Mouse (Mus musculus) Patski (cell line): ENCODE measurements around the gene Fry. TPM values are rescaled to one million over a fixed set of nuclear protein-coding genes. Genes with fewer than 3 reads are reported as not detected.

Source experiments
- ATAC-seq: fragments of 100-300 bp; one replicate; pipeline ENCODE4 v1.8.0; 2021
- CTCF ChIA-PET: fragments of 350-600 bp; sonication (Branson Sonifier 250); formaldehyde crosslinking; loops from one replicate; lab custom pipeline; 2022; ENCODE audit warnings: inconsistent platforms; lab: Charles Lee
- POLR2A ChIA-PET: fragments of 350-600 bp; sonication (Branson Sonifier 250); formaldehyde crosslinking; loops from one replicate; lab custom pipeline; 2022; ENCODE audit warnings: antibody characterized with exemption, inconsistent platforms; lab: Charles Lee
- DNase-seq: peaks from one replicate; pipeline ENCODE4 v3.0.0-alpha.2; 2011; ENCODE audit warnings: low read depth, low spot score
- H3K27me3 ChIP-seq: fragments of 371-371 bp; one replicate; pipeline ENCODE4 v1.5.1; 2021
- CTCF ChIP-seq: fragments of 100-300 bp; IDR thresholded peaks from one replicate; pipeline ENCODE4 v1.5.1; 2021
- in situ Hi-C: fragments of 300-500 bp; cut with MboI; formaldehyde crosslinking; loops from 3 replicates; pipeline ENCODE4 v1.11.1; 2018; ENCODE audit warnings: low pct_unique_long_range_greater_than_20kb, mixed read lengths
- polyA plus RNA-seq: library from polyadenylated mRNA; unstranded; gene quantifications from one replicate; pipeline ENCODE4 v1.2.3, GENCODE M21; 2021

Fry gene
- 0.05 TPM for polyA plus RNA-seq

GRCm38 (mm10) chr5:150118455-150119241, at the start of gene Fry:
Gene Fry (plus strand): TSS chr5:150118645.
- DNase-seq (no peak), ATAC-seq (no peak)
- H3K27me3 ChIP-seq, result no peaks in the 10 kb centered on the region
- TF ChIP-seq CTCF, result no peak
- CTCF ChIA-PET, result interaction anchor here (1.0 kb wide), 1 partner anchor 14 kb away, joined by 4 read pairs; no protein-coding TSS in a partner anchor
- POLR2A ChIA-PET, result no interaction called here
- in situ Hi-C loops, result no loop called here

GRCm38 (mm10) chr5:150070086-150070485, 48.4 kb upstream of the Fry start:
- CTCF ChIA-PET, result no interaction called here
- no peak for DNase-seq
- in situ Hi-C loops, result no loop called here
- TF ChIP-seq CTCF, result peak; percentile 53
- no peak for ATAC-seq
- POLR2A ChIA-PET, result no interaction called here
- peaks cover 25% of the 10 kb centered on the region for H3K27me3 ChIP-seq

- H3K27me3 ChIP-seq, result peaks cover 28% of the 10 kb centered on the region
- no peak for DNase-seq
- TF ChIP-seq CTCF, result no peak
- ChIA-PET POLR2A (no interaction called here), CTCF (no interaction called here)
- in situ Hi-C loops, result no loop called here
- no peak for ATAC-seq
Observed at GRCm38 (mm10) chr5:150071738-150072137, 46.7 kb upstream of the Fry start.

- in situ Hi-C loops, result no loop called here
- ChIA-PET POLR2A (no interaction called here), CTCF (no interaction called here)
- H3K27me3 ChIP-seq, result peaks cover 30% of the 10 kb centered on the region
- TF ChIP-seq CTCF, result no peak
- ATAC-seq (no peak), DNase-seq (no peak)
Observed at GRCm38 (mm10) chr5:150079866-150080797, 38.3 kb upstream of the Fry start.

- in situ Hi-C loops, result no loop called here
- POLR2A ChIA-PET, result no interaction called here
- CTCF ChIA-PET, result no interaction called here
- DNase-seq (no peak), ATAC-seq (no peak)
- H3K27me3 ChIP-seq, result peaks cover 12% of the 10 kb centered on the region
- TF ChIP-seq CTCF, result no peak
Observed at GRCm38 (mm10) chr5:150082696-150083095, 35.7 kb upstream of the Fry start.

- no peak for TF ChIP-seq CTCF
- POLR2A ChIA-PET, result no interaction called here
- ATAC-seq (no peak), DNase-seq (no peak)
- CTCF ChIA-PET, result no interaction called here
- in situ Hi-C loops, result no loop called here
- peaks cover 8% of the 10 kb centered on the region for H3K27me3 ChIP-seq
Observed at GRCm38 (mm10) chr5:150083190-150083589, 35.3 kb upstream of the Fry start.

GRCm38 (mm10) chr5:150097620-150098019, 20.8 kb upstream of the Fry start:
- no peaks in the 10 kb centered on the region for H3K27me3 ChIP-seq
- in situ Hi-C loops, result no loop called here
- CTCF ChIA-PET, result interaction anchor here (1.0 kb wide), 1 partner anchor 26 kb away, joined by 3 read pairs; no protein-coding TSS in a partner anchor
- TF ChIP-seq CTCF, result peak; percentile 73
- no peak for ATAC-seq
- no peak for DNase-seq
- POLR2A ChIA-PET, result no interaction called here

- CTCF ChIA-PET, result no interaction called here
- POLR2A ChIA-PET, result no interaction called here
Observed at GRCm38 (mm10) chr5:150098754-150099153, 19.7 kb upstream of the Fry start.

GRCm38 (mm10) chr5:150101789-150102188, 16.7 kb upstream of the Fry start:
- TF ChIP-seq CTCF, result no peak
- ChIA-PET CTCF (no interaction called here), POLR2A (no interaction called here)
- in situ Hi-C loops, result no loop called here
- no peaks in the 10 kb centered on the region for H3K27me3 ChIP-seq
- DNase-seq (no peak), ATAC-seq (no peak)

More at GRCm38 (mm10) chr5:150098754-150099153, 19.7 kb upstream of the Fry start:
- DNase-seq (no peak), ATAC-seq (no peak)
- in situ Hi-C loops, result no loop called here
- TF ChIP-seq CTCF, result no peak
- no peaks in the 10 kb centered on the region for H3K27me3 ChIP-seq

GRCm38 (mm10) chr5:150106358-150106757, 12.1 kb upstream of the Fry start:
- no peak for TF ChIP-seq CTCF
- ChIA-PET POLR2A (no interaction called here), CTCF (no interaction called here)
- ATAC-seq (no peak), DNase-seq (no peak)
- in situ Hi-C loops, result no loop called here
- no peaks in the 10 kb centered on the region for H3K27me3 ChIP-seq

GRCm38 (mm10) chr5:150111236-150111635, 7.2 kb upstream of the Fry start:
- in situ Hi-C loops, result no loop called here
- no peaks in the 10 kb centered on the region for H3K27me3 ChIP-seq
- ChIA-PET POLR2A (no interaction called here), CTCF (no interaction called here)
- DNase-seq (no peak), ATAC-seq (no peak)
- no peak for TF ChIP-seq CTCF
